Mouse (Mus musculus) embryo, embryonic 10 days (tissue): ENCODE data around the gene BC030499.

Source experiments
- DNase-seq: peaks from one replicate; pipeline ENCODE4 v3.0.0-alpha.2; 2015; ENCODE audit warnings: low spot score

The BC030499 gene

GRCm38 (mm10) chr11:78305272-78305671, 14.6 kb downstream of the BC030499 start:
- no peak for DNase-seq

GRCm38 (mm10) chr11:78310861-78311511, 20.3 kb downstream of the BC030499 start:
- no peak for DNase-seq

- DNase-seq = no peak
Measured at GRCm38 (mm10) chr11:78313662-78314061, 23.0 kb downstream of the BC030499 start.

- no peak for DNase-seq
Measured at GRCm38 (mm10) chr11:78318411-78318810, 27.8 kb downstream of the BC030499 start.

- no peak for DNase-seq
Measured at GRCm38 (mm10) chr11:78322076-78322831, 31.6 kb downstream of the BC030499 start.

GRCm38 (mm10) chr11:78322860-78323259, 32.2 kb downstream of the BC030499 start, which contains the start of gene Aldoc:
Gene Aldoc, plus strand, starts transcription at chr11:78322968.
- DNase-seq = peak; percentile 90

GRCm38 (mm10) chr11:78324000-78324785, 33.6 kb downstream of the BC030499 start:
- DNase-seq = no peak

- no peak for DNase-seq
Measured at GRCm38 (mm10) chr11:78324965-78325364, 34.3 kb downstream of the BC030499 start.

- DNase-seq = no peak
Measured at GRCm38 (mm10) chr11:78327215-78327614, 36.6 kb downstream of the BC030499 start.

- peak; percentile 98 for DNase-seq
Measured at GRCm38 (mm10) chr11:78327634-78328511, 37.2 kb downstream of the BC030499 start, which contains the start of gene Pigs. Gene Pigs, plus strand, starts transcription at chr11:78328415.

GRCm38 (mm10) chr11:78328512-78329056, 37.9 kb downstream of the BC030499 start:
- peak; percentile 25 for DNase-seq

GRCm38 (mm10) chr11:78332676-78333075, 42.0 kb downstream of the BC030499 start:
- DNase-seq = no peak

GRCm38 (mm10) chr11:78333992-78334391, 43.4 kb downstream of the BC030499 start:
- DNase-seq = no peak

- DNase-seq = no peak
Measured at GRCm38 (mm10) chr11:78337040-78337439, 46.4 kb downstream of the BC030499 start.

GRCm38 (mm10) chr11:78341702-78342101, 51.1 kb downstream of the BC030499 start:
- no peak for DNase-seq

- peak; percentile 84 for DNase-seq
Measured at GRCm38 (mm10) chr11:78343381-78344327, 53.0 kb downstream of the BC030499 start, which contains the start of gene Unc119. Gene Unc119, plus strand, starts transcription at chr11:78343482.

- DNase-seq = no peak
Measured at GRCm38 (mm10) chr11:78344328-78344889, 53.8 kb downstream of the BC030499 start.

GRCm38 (mm10) chr11:78344890-78345715, 54.5 kb downstream of the BC030499 start:
- DNase-seq = no peak

- DNase-seq = no peak
Measured at GRCm38 (mm10) chr11:78345801-78346200, 55.2 kb downstream of the BC030499 start.
